Mouse (Mus musculus): ENCODE results near the gene Pafah1b3.
"Not testable (repeated sequence)": the region's sequence is repeated elsewhere in the genome, so short reads cannot be mapped to it uniquely, and the experiment has no call there.

Gene Pafah1b3

GRCm38 (mm10) chr7:25267751-25268463 is 29.9 kb downstream of the Pafah1b3 start:
- peak; percentile 100 for DNase-seq (ENCODE audit: low read depth)

- peak; percentile 98 for DNase-seq (ENCODE audit: low read depth)
Measured at GRCm38 (mm10) chr7:25267301-25267750, 30.5 kb downstream of the Pafah1b3 start, which contains the start of gene Cic. Gene Cic, plus strand, starts transcription at chr7:25267704.

- DNase-seq (ENCODE audit: low read depth), result no peak
Measured at GRCm38 (mm10) chr7:25266180-25266962, 31.4 kb downstream of the Pafah1b3 start.

- DNase-seq (ENCODE audit: low read depth), result not testable (repeated sequence)
Measured at GRCm38 (mm10) chr7:25265743-25266142, 32.0 kb downstream of the Pafah1b3 start.

GRCm38 (mm10) chr7:25263968-25264870 is 33.6 kb downstream of the Pafah1b3 start:
- DNase-seq (ENCODE audit: low read depth), result no peak

GRCm38 (mm10) chr7:25261896-25262295 is 35.9 kb downstream of the Pafah1b3 start:
- DNase-seq (ENCODE audit: low read depth), result no peak

- DNase-seq (ENCODE audit: low read depth), result no peak
Measured at GRCm38 (mm10) chr7:25251822-25252221, 46.0 kb downstream of the Pafah1b3 start.

- peak; percentile 56 for DNase-seq (ENCODE audit: low read depth)
Measured at GRCm38 (mm10) chr7:25251071-25251791, 46.6 kb downstream of the Pafah1b3 start.

GRCm38 (mm10) chr7:25250141-25250972 is 47.4 kb downstream of the Pafah1b3 start, which contains the start of gene Erf:
Gene Erf, minus strand, starts transcription at chr7:25250761.
- DNase-seq (ENCODE audit: low read depth), result peak; percentile 66

GRCm38 (mm10) chr7:25249314-25250140 is 48.3 kb downstream of the Pafah1b3 start:
- DNase-seq (ENCODE audit: low read depth), result peak; percentile 33

GRCm38 (mm10) chr7:25248846-25249313 is 48.9 kb downstream of the Pafah1b3 start:
- no peak for DNase-seq (ENCODE audit: low read depth)

GRCm38 (mm10) chr7:25248018-25248647 is 49.7 kb downstream of the Pafah1b3 start:
- DNase-seq (ENCODE audit: low read depth), result peak; percentile 45

GRCm38 (mm10) chr7:25247498-25247897 is 50.3 kb downstream of the Pafah1b3 start:
- no peak for DNase-seq (ENCODE audit: low read depth)

GRCm38 (mm10) chr7:25246759-25247137 is 51.0 kb downstream of the Pafah1b3 start:
- DNase-seq (ENCODE audit: low read depth), result peak; percentile 54

- no peak for DNase-seq (ENCODE audit: low read depth)
Measured at GRCm38 (mm10) chr7:25246079-25246758, 51.6 kb downstream of the Pafah1b3 start.
